Mouse (Mus musculus): ENCODE measurements at regions not wholly inside any gene's neighbourhood (a gene's known extent, or its start where the extent isn't known, plus 50 kb on each side); places are given as distances from the start of the nearest gene placed in this dataset.

- no peak for DNase-seq
Observed at GRCm38 (mm10) chr7:83254411-83254810, 330.3 kb upstream of the Tmc3 start.

GRCm38 (mm10) chr7:83256236-83256784, 328.4 kb upstream of the Tmc3 start:
- DNase-seq, result peak; percentile 59

GRCm38 (mm10) chr7:83258363-83258916, 326.3 kb upstream of the Tmc3 start:
- DNase-seq, result no peak

- no peak for DNase-seq
Observed at GRCm38 (mm10) chr7:83261489-83261888, 323.2 kb upstream of the Tmc3 start.

GRCm38 (mm10) chr7:83289915-83290773, 294.6 kb upstream of the Tmc3 start:
- no peak for DNase-seq

GRCm38 (mm10) chr7:83307112-83307511, 277.6 kb upstream of the Tmc3 start:
- no peak for DNase-seq

GRCm38 (mm10) chr7:83312172-83312571, 272.6 kb upstream of the Tmc3 start:
- DNase-seq, result no peak

- DNase-seq, result no peak
Observed at GRCm38 (mm10) chr7:83329809-83330412, 254.8 kb upstream of the Tmc3 start.

GRCm38 (mm10) chr7:83347103-83347754, 237.5 kb upstream of the Tmc3 start:
- DNase-seq, result peak; percentile 89

- no peak for DNase-seq
Observed at GRCm38 (mm10) chr7:83369191-83369590, 215.5 kb upstream of the Tmc3 start.

GRCm38 (mm10) chr7:83369605-83370004, 215.1 kb upstream of the Tmc3 start:
- DNase-seq, result no peak

GRCm38 (mm10) chr7:83376826-83377225, 207.9 kb upstream of the Tmc3 start:
- DNase-seq, result no peak

GRCm38 (mm10) chr7:83381381-83382181, 203.1 kb upstream of the Tmc3 start:
- DNase-seq, result no peak

- no peak for DNase-seq
Observed at GRCm38 (mm10) chr7:83382803-83383363, 201.8 kb upstream of the Tmc3 start.

- DNase-seq, result no peak
Observed at GRCm38 (mm10) chr7:83391388-83391787, 193.3 kb upstream of the Tmc3 start.

- no peak for DNase-seq
Observed at GRCm38 (mm10) chr7:83392181-83392580, 192.5 kb upstream of the Tmc3 start.

- DNase-seq, result no peak
Observed at GRCm38 (mm10) chr7:83392625-83393024, 192.1 kb upstream of the Tmc3 start.

GRCm38 (mm10) chr7:83394156-83394555, 190.6 kb upstream of the Tmc3 start:
- no peak for DNase-seq

GRCm38 (mm10) chr7:83399668-83400067, 185.1 kb upstream of the Tmc3 start:
- DNase-seq, result no peak

GRCm38 (mm10) chr7:83401001-83401400, 183.7 kb upstream of the Tmc3 start:
- no peak for DNase-seq

GRCm38 (mm10) chr7:83412745-83413144, 172.0 kb upstream of the Tmc3 start:
- peak; percentile 3 for DNase-seq

All from kidney, adult 9 months (tissue).